Mouse (Mus musculus) right cerebral cortex, postnatal 36 days (tissue): Measurements from ENCODE around the gene Odf2.

Source experiments
- DNase-seq, 2 experiments: peaks; one replicate each; pipeline ENCODE4 v3.0.0; 2022; ENCODE audit warnings: low spot score in 2 of 2, mixed read lengths in 1 of 2

Odf2 gene

GRCm38 (mm10) chr2:29931194-29931593, 42.2 kb downstream of the Odf2 start:
- no peak for DNase-seq

DNA sequence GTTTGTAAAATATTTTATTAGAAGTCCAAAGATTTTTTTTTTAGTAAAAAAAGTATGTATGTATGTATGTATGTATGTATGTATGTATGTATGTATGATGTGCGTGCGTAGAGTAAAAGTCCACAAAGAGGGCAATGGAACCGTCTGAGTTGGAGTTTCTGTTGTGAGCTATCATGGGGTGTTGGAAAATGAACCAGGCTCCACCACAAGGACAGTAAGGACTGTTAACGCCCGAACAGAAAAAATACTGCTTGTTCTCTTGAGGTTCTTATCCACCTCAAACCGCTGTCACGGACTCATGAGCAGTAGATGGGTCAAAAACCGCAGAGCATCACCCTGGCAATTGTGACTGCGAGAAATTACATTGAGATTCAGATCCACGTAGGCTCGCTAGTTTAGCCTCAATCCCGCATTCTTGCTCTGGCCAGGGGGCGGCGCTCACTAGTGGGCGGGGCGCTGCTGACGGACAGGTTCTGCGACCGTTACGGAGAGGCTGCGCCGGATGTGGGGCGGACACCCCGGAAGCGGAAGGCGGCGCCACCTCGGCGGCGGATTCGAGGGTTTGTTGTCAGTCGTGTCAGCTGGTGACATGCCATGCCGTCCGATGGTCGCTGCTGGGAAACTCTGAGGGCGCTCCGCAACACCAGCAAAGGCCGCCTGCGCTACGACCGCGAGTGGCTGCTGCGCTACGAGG, 46.0 kb downstream of the Odf2 start, which contains the start of gene Gle1:
Gene Gle1, plus strand, starts transcription at position 521 of the 694 bp plus-strand sequence.
- peak; percentile 93 to 94 for DNase-seq

GRCm38 (mm10) chr2:29940073-29940472, 51.1 kb downstream of the Odf2 start:
- no peak for DNase-seq

GRCm38 (mm10) chr2:29940826-29941225, 51.8 kb downstream of the Odf2 start:
- no peak for DNase-seq

GRCm38 (mm10) chr2:29944723-29945122, 55.7 kb downstream of the Odf2 start:
- no peak for DNase-seq

DNA sequence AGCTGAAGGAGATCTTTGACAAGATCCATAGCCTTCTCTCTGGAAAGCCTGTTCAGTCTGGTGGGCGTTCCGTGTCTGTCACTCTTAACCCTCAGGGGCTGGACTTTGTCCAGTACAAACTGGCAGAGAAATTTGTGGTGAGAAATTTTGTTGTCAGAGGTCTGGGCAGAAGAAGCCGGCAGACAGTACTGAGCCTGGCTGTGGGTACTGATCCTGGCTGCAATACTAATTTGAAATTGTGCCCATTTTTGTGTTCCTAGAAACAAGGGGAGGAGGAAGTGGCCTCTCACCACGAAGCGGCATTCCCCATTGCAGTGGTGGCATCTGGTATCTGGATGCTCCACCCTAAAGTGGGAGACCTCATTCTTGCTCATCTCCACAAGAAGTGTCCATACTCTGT, 59.9 kb downstream of the Odf2 start:
- DNase-seq: no peak

DNA sequence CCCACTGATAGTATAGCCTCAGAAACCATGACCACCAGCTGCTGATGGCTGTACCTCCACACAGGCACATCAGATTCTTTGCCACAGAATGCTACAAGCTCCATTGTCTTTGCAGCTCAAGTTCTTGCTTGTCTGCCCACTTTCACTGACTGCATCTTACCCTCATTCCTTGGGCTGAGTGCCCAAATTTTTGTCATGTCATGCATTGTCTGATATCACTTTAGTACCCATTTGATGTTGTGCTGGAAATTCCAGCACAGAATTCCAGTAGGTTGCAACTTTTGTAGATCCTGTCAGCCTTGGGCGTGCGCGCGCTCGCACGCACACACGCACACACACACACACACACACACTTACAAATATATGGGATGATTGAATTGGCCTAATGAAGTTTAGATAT, 72.2 kb downstream of the Odf2 start:
- DNase-seq: no peak

- no peak for DNase-seq
Observed at GRCm38 (mm10) chr2:29964354-29965249, 75.6 kb downstream of the Odf2 start.

- DNase-seq: peak; percentile 91
Observed at GRCm38 (mm10) chr2:29965250-29965843, 76.3 kb downstream of the Odf2 start, which contains the start of gene Sptan1. TSS of gene Sptan1 (plus strand) at chr2:29965560.

GRCm38 (mm10) chr2:29965906-29966305, 76.9 kb downstream of the Odf2 start:
- DNase-seq: peak; percentile 28 to 38

GRCm38 (mm10) chr2:29966826-29967225, 77.8 kb downstream of the Odf2 start:
- DNase-seq: no peak

DNA sequence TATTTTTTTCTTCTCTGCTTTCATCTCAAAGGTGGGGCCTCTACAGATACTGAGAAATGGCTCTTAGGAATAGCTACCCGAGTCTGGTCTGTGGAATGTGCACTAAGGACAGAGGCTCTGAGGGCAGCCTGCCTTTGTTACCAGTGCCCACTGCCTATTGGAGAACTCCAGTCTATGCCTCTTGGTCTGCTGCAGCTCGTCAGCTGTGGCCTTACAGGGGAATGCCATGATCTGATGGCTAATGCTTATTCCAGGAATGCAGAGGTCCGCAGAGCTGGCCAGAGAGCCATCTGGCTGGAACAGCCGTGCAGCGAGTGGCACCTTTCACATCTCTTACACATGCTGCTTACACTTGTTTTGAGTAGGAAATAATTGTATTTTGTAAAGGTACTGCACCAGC, 78.7 kb downstream of the Odf2 start:
- no peak for DNase-seq

DNA sequence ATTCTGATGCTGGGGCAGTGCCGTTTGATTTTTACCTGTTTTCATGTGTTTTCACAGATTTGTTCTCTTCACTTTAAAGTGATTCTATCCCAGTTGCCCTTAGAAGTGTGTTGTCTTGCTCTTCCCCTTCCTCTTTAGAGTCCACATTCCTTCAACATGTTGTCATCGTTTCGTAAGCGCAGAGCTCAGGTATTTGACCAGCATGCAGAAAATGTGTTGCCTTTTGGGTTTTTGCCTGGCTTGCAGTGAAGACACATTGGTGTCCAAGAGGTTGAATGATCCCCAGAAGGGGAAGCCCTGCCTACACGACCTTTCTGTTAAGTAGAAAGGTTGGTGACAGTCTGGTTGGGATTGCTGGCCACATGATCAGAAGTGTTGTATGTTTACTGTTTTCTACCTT, 79.6 kb downstream of the Odf2 start:
- no peak for DNase-seq

- peak in 1 of 2 experiments; percentile 30 for DNase-seq
Observed at GRCm38 (mm10) chr2:29971838-29972635, 83.0 kb downstream of the Odf2 start.

DNA sequence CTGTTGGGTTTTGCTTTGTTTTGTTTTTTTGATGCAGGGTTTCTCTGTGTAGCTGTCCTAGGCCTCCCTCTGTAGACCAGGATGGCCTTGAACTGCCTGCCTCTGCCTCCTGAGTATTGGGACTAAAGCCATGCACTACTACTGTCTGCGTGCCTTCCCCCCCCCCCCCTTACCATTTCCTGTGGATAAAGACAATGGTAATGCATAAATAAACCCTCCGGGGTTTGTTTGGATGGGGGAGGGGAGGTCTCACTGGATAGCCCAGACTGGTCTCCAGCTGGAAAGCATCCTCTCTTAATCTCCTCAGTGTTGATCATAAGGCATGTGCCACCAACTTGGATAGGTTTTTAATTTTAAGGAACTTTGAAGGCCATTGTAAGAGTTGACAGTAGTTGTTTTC, 84.5 kb downstream of the Odf2 start:
- no peak for DNase-seq

GRCm38 (mm10) chr2:29977307-29977706, 88.3 kb downstream of the Odf2 start:
- no peak for DNase-seq

DNA sequence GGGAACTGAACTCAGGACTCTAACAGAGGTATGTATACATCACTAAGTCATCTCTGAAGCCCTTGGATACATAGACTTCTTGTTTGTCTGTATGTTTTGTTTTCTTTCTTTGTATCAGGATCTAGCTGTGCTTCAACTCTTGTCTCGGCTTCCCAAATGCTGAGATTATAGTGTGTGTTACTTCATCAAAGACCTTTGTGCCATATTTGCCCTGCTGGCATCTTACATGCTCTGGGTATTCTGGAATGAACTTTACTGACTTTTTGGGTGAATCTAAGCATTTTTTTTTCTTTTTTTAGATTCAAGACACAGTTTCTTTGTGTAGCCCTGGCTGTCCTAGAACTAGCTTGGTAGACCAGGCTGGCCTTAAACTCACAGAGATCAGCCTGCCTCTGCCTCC, 91.6 kb downstream of the Odf2 start:
- DNase-seq: no peak
